Mouse (Mus musculus): ENCODE results near the gene Slc16a3. TPM values are rescaled to one million over a fixed set of nuclear protein-coding genes. Genes with fewer than 3 reads are reported as not detected.
A peak's percentile ranks its signal among the peaks of the same experiment; 100 is the strongest.

Slc16a3 gene
- polyA plus RNA-seq (2015; fragmentation: Nextera tagmentation; extraction: Ambion mirVana), result 11.7 and 14.9 TPM in 2 replicates

DNA sequence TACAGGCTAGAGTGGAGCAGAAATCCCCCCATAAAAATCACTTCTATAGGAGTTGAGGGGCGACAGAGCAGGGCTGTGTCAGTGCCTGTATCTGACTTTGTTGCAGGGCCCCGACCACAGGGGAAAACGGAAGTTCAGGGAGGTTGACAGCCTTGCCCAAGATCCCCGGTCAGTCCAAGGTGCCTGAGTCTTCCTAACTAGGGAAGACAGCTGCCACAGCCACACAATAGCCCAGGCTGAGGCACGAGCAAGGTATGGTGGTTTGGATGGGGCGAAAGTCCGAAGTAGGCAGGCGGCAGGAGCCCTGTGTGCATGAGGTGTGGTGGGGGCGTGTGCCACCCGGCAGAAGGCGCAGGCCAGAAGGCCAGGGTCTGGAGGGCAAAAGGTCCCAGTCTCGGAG is at the start of gene Slc16a3:
Slc16a3 (plus strand) TSS at position 153 of the 400 bp plus-strand sequence.
- no peak for ATAC-seq (ENCODE audit: low FRiP score)
- H3K9me3 ChIP-seq, result no peaks in the 10 kb centered on the region
- peak within 1 kb of the TSS; percentile 44 for H3K4me3 ChIP-seq
- no peaks in the 10 kb centered on the region for H3K36me3 ChIP-seq
- 33% methylated on average over 12 of the region's 12 CpGs for WGBS
- peaks cover 39% of the 10 kb centered on the region for H3K4me1 ChIP-seq (replicated peaks)
- peak within 1 kb of the TSS; percentile 66 for H3K4me2 ChIP-seq
- peaks cover 48% of the 10 kb centered on the region for H3K27me3 ChIP-seq
- H3K27ac ChIP-seq, result no peak within 1 kb of the TSS
- peak within 1 kb of the TSS; percentile 61 for H3K9ac ChIP-seq

DNA sequence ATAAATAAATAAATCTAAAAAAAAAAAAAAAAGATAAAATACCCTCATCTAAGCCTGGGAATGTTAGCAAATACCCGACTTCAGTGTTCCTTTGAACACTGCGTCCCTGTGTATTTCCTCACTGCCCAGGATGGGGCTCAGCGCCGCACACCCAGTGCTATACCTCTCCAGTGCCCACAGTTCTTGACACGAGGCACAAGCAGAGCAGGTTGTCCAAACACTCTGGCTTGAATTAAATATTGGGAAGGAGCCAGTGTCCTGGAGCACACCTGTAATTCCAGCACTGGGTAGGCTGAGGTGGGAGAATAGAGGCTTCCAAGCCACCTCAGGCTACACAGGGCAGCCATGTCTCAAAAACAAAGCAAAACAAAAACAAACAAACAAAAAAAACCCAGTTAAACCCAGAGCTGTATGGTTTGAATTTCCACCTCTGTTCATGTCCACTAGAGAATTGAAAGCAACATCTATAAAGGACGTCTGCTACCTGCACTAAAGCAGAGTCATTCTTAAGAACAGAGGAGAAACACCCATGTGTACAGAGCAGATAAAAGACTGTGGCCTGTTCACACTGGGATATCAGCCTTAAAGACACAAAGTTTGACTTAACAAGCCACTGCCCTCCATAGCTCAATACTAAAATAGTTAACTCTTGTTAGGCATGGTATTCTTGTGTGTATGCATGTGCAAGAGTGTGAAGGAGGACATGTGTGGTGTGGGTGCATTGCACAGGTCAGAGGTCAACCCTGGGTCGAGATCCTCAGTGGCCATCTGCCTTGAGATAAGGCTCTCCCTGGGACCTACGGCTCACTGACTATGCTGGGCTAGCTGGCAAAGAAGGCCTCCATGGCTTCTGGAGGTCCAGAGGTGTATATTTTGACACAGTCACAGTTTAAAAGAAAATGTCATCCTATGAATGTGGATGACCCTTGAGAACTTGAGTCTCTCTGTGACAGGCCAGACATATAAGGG is 47.7 kb upstream of the Slc16a3 start:
- Histone ChIP-seq H3K9ac (no peak overlapping the region), H3K9me3 (no peaks in the 10 kb centered on the region), H3K4me3 (no peak overlapping the region), H3K4me2 (no peak overlapping the region), H3K27me3 (no peaks in the 10 kb centered on the region), H3K27ac (no peak overlapping the region), H3K4me1 (replicated peaks) (no peaks in the 10 kb centered on the region), H3K36me3 (peaks cover 20% of the 10 kb centered on the region)
- no peak for ATAC-seq (ENCODE audit: low FRiP score)
- 87% methylated on average over 8 of the region's 8 CpGs for WGBS

DNA sequence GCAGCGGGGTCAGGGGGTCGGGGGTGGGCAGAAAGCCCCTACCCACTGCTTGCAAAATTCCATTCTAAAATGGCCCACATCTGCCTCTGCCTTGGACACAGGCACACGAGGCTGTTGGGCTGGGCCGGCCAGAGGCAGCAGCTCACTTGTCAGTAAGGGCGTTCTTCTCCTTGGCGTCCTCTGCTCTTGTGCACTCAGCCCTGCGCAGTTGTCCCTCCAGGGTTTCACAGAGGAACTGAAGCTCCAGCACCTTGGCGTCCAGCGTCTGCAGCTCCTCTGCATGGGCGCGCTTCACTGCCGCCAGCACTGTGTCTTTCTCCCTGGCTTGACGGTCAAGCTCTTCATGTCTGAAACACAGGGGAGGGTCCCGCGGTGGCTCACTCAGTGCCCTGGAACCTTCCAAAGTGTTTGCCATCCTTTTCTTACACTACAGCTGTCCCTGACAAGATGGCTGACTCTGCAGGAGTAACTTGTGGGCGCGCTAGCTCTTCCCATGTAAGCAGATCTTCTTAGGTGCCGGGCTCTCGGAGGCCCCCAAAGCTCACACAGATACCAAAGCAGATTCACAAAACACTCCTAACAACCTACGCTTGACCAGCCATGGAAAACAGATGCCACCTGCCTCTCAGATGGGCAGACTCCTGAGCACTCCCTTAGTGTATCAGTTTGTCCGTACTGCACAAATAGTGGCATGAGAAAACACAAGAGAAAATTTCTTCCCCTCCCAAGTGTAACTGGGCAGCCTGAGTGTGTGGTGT is 46.4 kb upstream of the Slc16a3 start:
- no peaks in the 10 kb centered on the region for H3K27me3 ChIP-seq
- H3K4me1 ChIP-seq (replicated peaks), result no peaks in the 10 kb centered on the region
- H3K36me3 ChIP-seq, result peaks cover 19% of the 10 kb centered on the region
- H3K4me2 ChIP-seq, result no peak overlapping the region
- ATAC-seq (ENCODE audit: low FRiP score), result no peak
- no peak overlapping the region for H3K9ac ChIP-seq
- H3K4me3 ChIP-seq, result no peak overlapping the region
- H3K9me3 ChIP-seq, result no peaks in the 10 kb centered on the region
- no peak overlapping the region for H3K27ac ChIP-seq
- 77% methylated on average over 21 of the region's 21 CpGs for WGBS

DNA sequence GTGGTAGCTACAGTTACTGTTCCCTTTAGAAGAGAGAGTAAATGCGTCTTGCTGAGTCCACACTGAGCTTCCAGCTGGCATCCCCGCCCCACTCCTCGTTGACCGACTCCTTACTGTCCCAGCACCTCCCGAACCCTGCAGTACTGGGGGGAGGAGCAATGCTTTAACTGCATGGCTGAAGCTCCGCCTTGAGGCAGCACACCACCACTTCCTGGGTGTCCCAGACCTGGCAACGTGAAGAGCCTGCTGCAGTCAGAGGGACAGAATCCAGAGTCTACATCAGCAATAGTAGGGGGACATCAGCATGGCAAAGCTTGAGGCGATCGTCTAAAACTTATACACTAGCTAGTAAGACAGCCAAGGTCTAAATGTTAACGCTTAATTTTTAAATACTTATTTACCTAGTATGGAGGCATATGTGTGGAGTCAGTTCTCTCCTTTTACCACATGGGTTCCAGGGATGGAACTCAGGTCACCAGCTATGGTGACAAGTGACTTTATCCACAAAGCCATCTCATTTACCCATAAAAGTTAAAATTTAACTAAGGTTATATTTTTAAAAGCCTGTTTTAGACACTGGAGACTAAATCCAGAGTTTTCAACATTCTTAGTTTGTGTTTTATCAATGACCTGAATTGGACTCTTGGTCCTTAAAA is 45.7 kb upstream of the Slc16a3 start:
- Histone ChIP-seq H3K36me3 (peaks cover 13% of the 10 kb centered on the region), H3K27me3 (no peaks in the 10 kb centered on the region), H3K27ac (no peak overlapping the region), H3K4me2 (no peak overlapping the region), H3K4me3 (no peak overlapping the region), H3K4me1 (replicated peaks) (no peaks in the 10 kb centered on the region), H3K9ac (no peak overlapping the region), H3K9me3 (no peaks in the 10 kb centered on the region)
- 49% methylated on average over 10 of the region's 10 CpGs for WGBS
- ATAC-seq (ENCODE audit: low FRiP score), result no peak

DNA sequence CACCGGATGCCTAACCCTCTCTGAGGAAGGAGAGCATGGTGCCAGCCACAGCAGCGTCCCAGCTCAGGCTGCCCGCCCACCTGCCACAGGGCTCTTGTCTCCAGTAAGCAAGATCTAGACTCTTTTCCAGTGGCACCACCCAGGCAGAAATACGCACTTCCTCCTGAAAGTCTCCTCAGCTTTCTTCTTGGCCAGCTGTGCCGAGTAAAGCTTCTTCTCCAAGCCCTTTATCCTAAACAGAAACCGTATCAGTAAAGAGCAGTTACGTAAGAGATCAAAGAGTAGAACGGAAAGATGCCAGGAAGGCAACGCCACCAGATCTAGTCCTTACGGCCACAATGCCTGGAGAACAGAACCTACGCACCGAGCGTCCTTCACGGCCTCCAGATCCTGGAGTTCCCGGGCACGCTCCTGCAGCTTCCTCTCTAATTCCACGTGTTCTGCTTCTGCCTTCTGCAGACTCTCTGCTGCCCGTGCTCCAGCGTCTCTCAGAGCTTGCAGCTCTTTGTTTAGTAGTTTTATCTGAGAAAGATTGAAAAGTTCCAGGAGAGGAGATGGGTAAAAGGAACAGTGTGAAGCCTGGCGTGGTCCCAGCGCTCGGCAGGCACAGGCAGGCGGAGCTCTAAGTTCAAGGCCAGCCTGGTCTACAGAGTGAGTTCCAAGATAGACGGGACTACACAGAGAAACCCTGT is 45.0 kb upstream of the Slc16a3 start:
- peaks cover 11% of the 10 kb centered on the region; the same call in 1 of the 2 replicates for H3K36me3 ChIP-seq
- H3K4me1 ChIP-seq (replicated peaks), result no peaks in the 10 kb centered on the region
- ATAC-seq (ENCODE audit: low FRiP score), result no peak
- H3K27me3 ChIP-seq, result no peaks in the 10 kb centered on the region
- H3K4me2 ChIP-seq, result no peak overlapping the region
- 87% methylated on average over 24 of the region's 24 CpGs for WGBS
- H3K9me3 ChIP-seq, result no peaks in the 10 kb centered on the region
- H3K27ac ChIP-seq, result no peak overlapping the region
- no peak overlapping the region for H3K4me3 ChIP-seq
- H3K9ac ChIP-seq, result no peak overlapping the region; the same call in 1 of the 2 replicates

DNA sequence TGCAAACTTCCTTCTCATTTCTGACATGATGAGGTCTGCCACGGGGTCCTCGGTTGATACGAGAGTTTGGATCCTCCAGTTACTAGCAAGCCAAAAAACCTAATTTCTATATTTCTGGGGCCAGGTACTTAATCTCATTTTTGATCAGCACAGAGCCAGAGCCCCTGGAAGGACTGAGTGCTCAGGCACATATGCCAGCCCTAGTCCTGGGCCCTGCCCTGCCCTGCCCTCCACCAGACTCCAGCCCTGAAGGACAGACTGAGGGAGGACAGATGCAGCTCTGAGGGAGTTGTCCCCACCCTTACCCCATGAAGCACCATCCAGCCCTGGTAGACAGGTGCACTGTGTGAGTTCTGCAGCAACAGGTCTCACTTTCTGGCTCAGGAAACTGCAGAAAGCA is 43.7 kb upstream of the Slc16a3 start:
- no peak for ATAC-seq (ENCODE audit: low FRiP score)

DNA sequence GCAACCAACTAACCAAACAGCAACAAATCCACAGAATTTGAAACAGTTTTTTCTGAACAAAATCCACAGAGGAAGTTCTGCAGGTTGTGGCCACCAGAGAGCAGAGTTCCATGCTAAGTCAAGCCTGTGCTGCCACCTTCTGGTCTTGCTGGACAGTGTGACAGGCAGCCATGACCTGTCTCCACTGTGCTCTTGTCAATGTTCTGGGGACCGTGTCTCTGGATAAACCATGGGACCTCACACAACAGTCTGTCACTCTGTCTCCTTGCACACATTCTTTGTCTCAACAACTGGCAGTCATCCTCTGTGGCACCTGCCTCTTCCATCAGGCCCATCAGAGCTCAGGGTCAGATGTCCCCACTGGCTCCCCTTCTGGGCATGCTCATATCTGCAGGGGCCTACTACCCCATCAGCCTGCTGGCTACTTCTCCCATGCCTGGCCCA is 42.8 kb upstream of the Slc16a3 start:
- no peak overlapping the region for H3K4me3 ChIP-seq
- peaks cover 7% of the 10 kb centered on the region; the same call in 1 of the 2 replicates for H3K36me3 ChIP-seq
- no peaks in the 10 kb centered on the region for H3K4me1 ChIP-seq (replicated peaks)
- peak; percentile 63; the same call in 1 of the 2 replicates for ATAC-seq (ENCODE audit: low FRiP score)
- WGBS, result 4% methylated on average over 1 of the region's 1 CpGs
- no peak overlapping the region for H3K9ac ChIP-seq
- no peak overlapping the region for H3K27ac ChIP-seq
- H3K27me3 ChIP-seq, result no peaks in the 10 kb centered on the region
- H3K4me2 ChIP-seq, result no peak overlapping the region
- no peaks in the 10 kb centered on the region for H3K9me3 ChIP-seq

More for the DNA sequence above, 43.7 kb upstream of the Slc16a3 start:
- Histone ChIP-seq H3K36me3 (peaks cover 7% of the 10 kb centered on the region; the same call in 1 of the 2 replicates), H3K4me3 (no peak overlapping the region), H3K4me2 (no peak overlapping the region), H3K27ac (no peak overlapping the region), H3K4me1 (replicated peaks) (no peaks in the 10 kb centered on the region), H3K9ac (no peak overlapping the region), H3K27me3 (no peaks in the 10 kb centered on the region), H3K9me3 (no peaks in the 10 kb centered on the region)
- WGBS, result 93% methylated on average over 3 of the region's 3 CpGs

DNA sequence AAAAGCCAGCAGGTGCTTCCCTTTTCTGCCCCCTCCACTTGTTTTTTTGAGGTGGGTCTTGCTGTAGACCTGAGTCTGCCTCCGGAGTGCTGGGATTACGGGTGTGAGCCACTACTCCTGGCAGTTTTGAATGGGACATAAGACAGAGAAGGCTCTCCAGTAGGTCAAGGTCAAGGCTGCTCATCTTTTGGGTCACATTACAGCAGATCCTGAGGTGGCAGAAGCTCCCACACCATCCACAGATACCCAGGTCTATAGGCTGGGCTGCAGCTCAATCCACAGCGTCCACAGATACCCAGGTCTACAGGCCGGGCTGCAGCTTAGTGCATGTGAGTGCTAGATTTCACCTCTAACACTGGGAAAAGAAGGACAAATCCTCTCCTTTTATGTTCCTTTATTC is 34.5 kb upstream of the Slc16a3 start:
- H3K27ac ChIP-seq, result no peak overlapping the region
- no peaks in the 10 kb centered on the region for H3K4me1 ChIP-seq (replicated peaks)
- ATAC-seq (ENCODE audit: low FRiP score), result no peak
- H3K27me3 ChIP-seq, result no peaks in the 10 kb centered on the region
- WGBS, result 98% methylated on average over 4 of the region's 4 CpGs
- H3K9me3 ChIP-seq, result no peaks in the 10 kb centered on the region
- H3K9ac ChIP-seq, result no peak overlapping the region
- no peak overlapping the region for H3K4me2 ChIP-seq
- no peak overlapping the region for H3K4me3 ChIP-seq
- H3K36me3 ChIP-seq, result peaks cover 22% of the 10 kb centered on the region

DNA sequence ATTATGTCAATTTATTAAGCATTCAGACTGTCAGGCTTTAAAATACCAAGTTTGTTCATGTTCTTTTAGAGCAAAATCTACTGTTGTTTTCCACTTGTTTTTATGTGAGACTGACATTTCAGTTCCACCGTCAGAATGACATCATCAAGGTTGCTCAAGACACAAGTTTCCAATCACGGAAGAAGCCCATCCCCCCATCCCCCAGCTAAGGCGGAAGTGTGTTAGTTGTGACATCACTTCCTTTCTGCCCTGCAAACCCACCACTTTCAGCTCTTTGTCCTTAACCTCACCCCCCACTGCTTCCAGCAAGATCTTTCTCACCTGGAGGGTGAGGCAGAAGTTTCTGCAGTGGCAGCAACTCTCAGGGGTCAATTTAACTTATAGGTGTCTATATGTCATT is 31.8 kb upstream of the Slc16a3 start:
- Histone ChIP-seq H3K9ac (no peak overlapping the region), H3K9me3 (no peaks in the 10 kb centered on the region), H3K36me3 (peaks cover 47% of the 10 kb centered on the region), H3K4me3 (no peak overlapping the region), H3K27ac (no peak overlapping the region), H3K27me3 (no peaks in the 10 kb centered on the region), H3K4me2 (no peak overlapping the region), H3K4me1 (replicated peaks) (no peaks in the 10 kb centered on the region)
- no peak for ATAC-seq (ENCODE audit: low FRiP score)
- 85% methylated on average over 3 of the region's 3 CpGs for WGBS

DNA sequence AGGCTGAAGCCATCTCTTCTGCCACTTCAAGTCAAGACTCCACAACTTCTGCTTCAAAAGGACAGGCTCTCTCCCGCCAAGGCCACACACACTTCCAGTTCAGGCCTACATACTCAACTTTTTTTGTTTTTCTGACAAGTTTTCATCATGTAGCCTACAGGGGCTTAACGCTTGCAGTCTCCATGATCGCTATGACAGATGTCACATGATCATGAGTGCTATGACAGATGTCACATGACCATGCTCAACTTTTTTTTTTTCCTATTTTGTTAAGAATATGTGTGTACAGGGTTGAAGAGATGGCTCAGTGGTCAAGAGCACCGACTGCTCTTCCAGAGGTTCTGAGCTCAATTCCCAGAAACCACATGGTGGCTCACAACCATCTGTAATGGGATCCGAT is 30.5 kb upstream of the Slc16a3 start:
- ATAC-seq (ENCODE audit: low FRiP score), result no peak
- H3K27ac ChIP-seq, result no peak overlapping the region
- H3K9ac ChIP-seq, result no peak overlapping the region
- H3K9me3 ChIP-seq, result no peaks in the 10 kb centered on the region
- H3K4me1 ChIP-seq (replicated peaks), result no peaks in the 10 kb centered on the region
- WGBS, result 96% methylated on average over 5 of the region's 5 CpGs
- H3K27me3 ChIP-seq, result no peaks in the 10 kb centered on the region
- no peak overlapping the region for H3K4me3 ChIP-seq
- peaks cover 52% of the 10 kb centered on the region for H3K36me3 ChIP-seq
- H3K4me2 ChIP-seq, result no peak overlapping the region

DNA sequence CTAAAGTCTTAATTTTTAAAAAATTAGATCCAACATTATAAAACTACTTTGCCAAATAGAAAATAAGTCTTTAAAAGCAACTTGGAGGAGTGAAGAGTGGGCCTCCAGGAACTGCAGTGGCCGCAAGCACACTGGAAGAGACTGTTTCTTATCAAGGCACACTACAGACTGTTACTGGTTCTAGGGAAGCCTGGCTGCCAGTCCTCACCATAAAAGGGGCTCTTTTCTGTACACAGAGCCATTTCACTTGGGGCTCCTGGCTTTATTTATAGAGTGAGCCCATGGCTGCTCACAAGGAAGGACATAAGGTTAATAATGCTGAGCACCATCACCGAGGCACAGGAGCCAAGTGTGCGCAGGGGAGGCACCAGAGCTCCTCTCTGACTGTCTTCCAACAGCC is 25.8 kb upstream of the Slc16a3 start:
- Histone ChIP-seq H3K4me2 (no peak overlapping the region), H3K9ac (no peak overlapping the region), H3K36me3 (peaks cover 51% of the 10 kb centered on the region), H3K4me1 (replicated peaks) (no peaks in the 10 kb centered on the region), H3K9me3 (no peaks in the 10 kb centered on the region), H3K27ac (no peak overlapping the region), H3K27me3 (no peaks in the 10 kb centered on the region), H3K4me3 (no peak overlapping the region)
- ATAC-seq (ENCODE audit: low FRiP score), result no peak
- 91% methylated on average over 3 of the region's 3 CpGs for WGBS

Measured in hindbrain, embryonic 13.5 days (tissue).